Mouse (Mus musculus): ENCODE measurements around the gene Itgb5. TPM values are rescaled to one million over a fixed set of nuclear protein-coding genes. Genes with fewer than 3 reads are reported as not detected.
A peak's percentile ranks its signal among the peaks of the same experiment; 100 is the strongest.

Itgb5 gene
- total RNA-seq, 2 experiments from 2014 or later = 9.2 to 13.8 TPM

GRCm38 (mm10) chr16:33830512-33831105 lies 1.1 kb downstream of the Itgb5 start:
- ATAC-seq (replicated peaks; ENCODE audit: low FRiP score, poor library complexity, severe bottlenecking) = no peak

- ATAC-seq (replicated peaks; ENCODE audit: low FRiP score, poor library complexity, severe bottlenecking) = 0 out of 2 replicates have a peak, but pooled peaks have one; percentile 30
These were observed 2.6 kb downstream of the Itgb5 start for GRCm38 (mm10) chr16:33832057-33832456.

GRCm38 (mm10) chr16:33832728-33833428 lies 3.4 kb downstream of the Itgb5 start:
- ATAC-seq (replicated peaks; ENCODE audit: low FRiP score, poor library complexity, severe bottlenecking) = no peak

GRCm38 (mm10) chr16:33833429-33833753 lies 3.9 kb downstream of the Itgb5 start:
- no peak for ATAC-seq (replicated peaks; ENCODE audit: low FRiP score, poor library complexity, severe bottlenecking)

- ATAC-seq (replicated peaks; ENCODE audit: low FRiP score, poor library complexity, severe bottlenecking) = no peak
These were observed 4.5 kb downstream of the Itgb5 start for GRCm38 (mm10) chr16:33833781-33834482.

GRCm38 (mm10) chr16:33836676-33837075 lies 7.2 kb downstream of the Itgb5 start:
- ATAC-seq (replicated peaks; ENCODE audit: low FRiP score, poor library complexity, severe bottlenecking) = no peak

GRCm38 (mm10) chr16:33837191-33837590 lies 7.7 kb downstream of the Itgb5 start:
- no peak for ATAC-seq (replicated peaks; ENCODE audit: low FRiP score, poor library complexity, severe bottlenecking)

GRCm38 (mm10) chr16:33840616-33841015 lies 11.2 kb downstream of the Itgb5 start:
- no peak for ATAC-seq (replicated peaks; ENCODE audit: low FRiP score, poor library complexity, severe bottlenecking)

GRCm38 (mm10) chr16:33842081-33842880 lies 12.8 kb downstream of the Itgb5 start:
- ATAC-seq (replicated peaks; ENCODE audit: low FRiP score, poor library complexity, severe bottlenecking) = no peak

GRCm38 (mm10) chr16:33844150-33844611 lies 14.7 kb downstream of the Itgb5 start:
- no peak for ATAC-seq (replicated peaks; ENCODE audit: low FRiP score, poor library complexity, severe bottlenecking)

GRCm38 (mm10) chr16:33844866-33845265 lies 15.4 kb downstream of the Itgb5 start:
- ATAC-seq (replicated peaks; ENCODE audit: low FRiP score, poor library complexity, severe bottlenecking) = no peak

GRCm38 (mm10) chr16:33853271-33853670 lies 23.8 kb downstream of the Itgb5 start:
- ATAC-seq (replicated peaks; ENCODE audit: low FRiP score, poor library complexity, severe bottlenecking) = no peak

- no peak for ATAC-seq (replicated peaks; ENCODE audit: low FRiP score, poor library complexity, severe bottlenecking)
These were observed 29.3 kb downstream of the Itgb5 start for GRCm38 (mm10) chr16:33858766-33859165.

- no peak for ATAC-seq (replicated peaks; ENCODE audit: low FRiP score, poor library complexity, severe bottlenecking)
These were observed 29.9 kb downstream of the Itgb5 start for GRCm38 (mm10) chr16:33859380-33859779.

- no peak for ATAC-seq (replicated peaks; ENCODE audit: low FRiP score, poor library complexity, severe bottlenecking)
These were observed 30.7 kb downstream of the Itgb5 start for GRCm38 (mm10) chr16:33859988-33860700.

GRCm38 (mm10) chr16:33862406-33862805 lies 32.9 kb downstream of the Itgb5 start:
- ATAC-seq (replicated peaks; ENCODE audit: low FRiP score, poor library complexity, severe bottlenecking) = no peak

GRCm38 (mm10) chr16:33863208-33863751 lies 33.8 kb downstream of the Itgb5 start:
- no peak for ATAC-seq (replicated peaks; ENCODE audit: low FRiP score, poor library complexity, severe bottlenecking)

GRCm38 (mm10) chr16:33870224-33870785 lies 40.8 kb downstream of the Itgb5 start:
- ATAC-seq (replicated peaks; ENCODE audit: low FRiP score, poor library complexity, severe bottlenecking) = no peak
